18 mouse cellular contexts compared by ENCODE assay signal in genomic region chr5:117442157-117442765, GRCm38 (mm10). TPM values are rescaled to one million over a fixed set of nuclear protein-coding genes. Genes with fewer than 3 reads are reported as not detected.
A peak's percentile ranks its signal among the peaks of the same experiment; 100 is the strongest.
DNase-seq lines count a peak whose midpoint lies in the region; ATAC-seq lines count a peak whose summit lies in the region.
"Had no signal": no experiment of that assay in that cellular context is flagged by ENCODE, and none has a peak within 500 bp of the region (broad histone marks: within the 10 kb centered on the region; RNA-seq: fewer than 3 reads in every experiment).

No protein-coding gene starts in this region.

- H3K9me3 ChIP-seq in kidney, embryonic 14.5 days (ENCODE audit: control insufficient read depth, low read length), result no peaks in the 10 kb centered on the region
- H3K9me3 ChIP-seq in embryonic facial prominence, embryonic 14.5 days (ENCODE audit: control insufficient read depth, low read length), result no peaks in the 10 kb centered on the region
- H3K9me3 ChIP-seq in midbrain, embryonic 11.5 days (ENCODE audit: control insufficient read depth, low read length), result no peaks in the 10 kb centered on the region
- H3K9me3 ChIP-seq in neural tube, embryonic 14.5 days (ENCODE audit: control insufficient read depth, low read length), result no peaks in the 10 kb centered on the region
- H3K9me3 ChIP-seq: forebrain, embryonic 15.5 days had no signal

- H3K4me1 ChIP-seq in kidney, embryonic 14.5 days (ENCODE audit: control insufficient read depth, insufficient read depth, low read length), result no peaks in the 10 kb centered on the region
- no peaks in the 10 kb centered on the region; the same call in 1 of the 2 replicates for H3K4me1 ChIP-seq in embryonic facial prominence, embryonic 14.5 days (ENCODE audit: control insufficient read depth, insufficient read depth, low read length)
- peaks cover 14% of the 10 kb centered on the region for H3K4me1 ChIP-seq in midbrain, embryonic 11.5 days (ENCODE audit: control insufficient read depth, insufficient read depth, low read length)
- peaks cover 12% of the 10 kb centered on the region; the same call in 1 of the 2 replicates for H3K4me1 ChIP-seq in neural tube, embryonic 14.5 days (ENCODE audit: control insufficient read depth, insufficient read depth, low read length)

- no peak overlapping the region for H3K4me2 ChIP-seq in kidney, embryonic 14.5 days (replicated peaks; ENCODE audit: low read depth, low read length)
- no peak overlapping the region for H3K4me2 ChIP-seq in embryonic facial prominence, embryonic 14.5 days (ENCODE audit: low read depth, low read length)
- H3K4me2 ChIP-seq in midbrain, embryonic 11.5 days, result no peak overlapping the region
- no peak overlapping the region for H3K4me2 ChIP-seq in neural tube, embryonic 14.5 days (ENCODE audit: low read depth, low read length)

- WGBS in kidney, embryonic 14.5 days, result 89% methylated on average over 12 of the region's 12 CpGs
- WGBS in embryonic facial prominence, embryonic 14.5 days, result 69% methylated on average over 12 of the region's 12 CpGs
- 91% methylated on average over 12 of the region's 12 CpGs for WGBS in midbrain, embryonic 11.5 days
- 91% methylated on average over 12 of the region's 12 CpGs for WGBS in neural tube, embryonic 14.5 days

- peak; percentile 16 to 36 for DNase-seq in kidney, adult 8-10 months
- peak; percentile 25 for DNase-seq in embryonic facial prominence, embryonic 14.5 days (ENCODE audit: low spot score)
- DNase-seq in midbrain, embryonic 11.5 days (ENCODE audit: low spot score, missing footprints), result no peak
- no peak for DNase-seq in lung, postnatal 14 days
- no peak for DNase-seq in spleen, postnatal 14 days (ENCODE audit: low spot score in 2 of 2)
- DNase-seq: adrenal gland, postnatal 36 days; B cell, adult 2 months; gastrocnemius, postnatal 10 days; heart, postnatal 4 days; lung, postnatal 4 days; thymus, postnatal 25 days had no signal

- H3K36me3 ChIP-seq in kidney, embryonic 14.5 days (ENCODE audit: control insufficient read depth, insufficient read depth, low read length), result no peaks in the 10 kb centered on the region
- H3K36me3 ChIP-seq in embryonic facial prominence, embryonic 14.5 days (ENCODE audit: control insufficient read depth, insufficient read depth, low read length), result no peaks in the 10 kb centered on the region
- H3K36me3 ChIP-seq in midbrain, embryonic 11.5 days (ENCODE audit: control insufficient read depth, insufficient read depth, low read length), result no peaks in the 10 kb centered on the region
- H3K36me3 ChIP-seq in neural tube, embryonic 14.5 days (ENCODE audit: control insufficient read depth, insufficient read depth, low read length), result no peaks in the 10 kb centered on the region
- H3K36me3 ChIP-seq: forebrain, embryonic 15.5 days; G1E had no signal

- no peaks in the 10 kb centered on the region for H3K27me3 ChIP-seq in kidney, embryonic 14.5 days (ENCODE audit: control insufficient read depth, insufficient read depth, low read length)
- no peaks in the 10 kb centered on the region for H3K27me3 ChIP-seq in embryonic facial prominence, embryonic 14.5 days (replicated peaks; ENCODE audit: control insufficient read depth, insufficient read depth, low read length)
- no peaks in the 10 kb centered on the region for H3K27me3 ChIP-seq in midbrain, embryonic 11.5 days (ENCODE audit: control insufficient read depth, insufficient read depth, low read length)
- H3K27me3 ChIP-seq in neural tube, embryonic 14.5 days (ENCODE audit: control insufficient read depth, insufficient read depth, low read length), result no peaks in the 10 kb centered on the region
- H3K27me3 ChIP-seq: forebrain, embryonic 15.5 days had no signal

- H3K4me3 ChIP-seq in kidney, embryonic 14.5 days (ENCODE audit: low read length), result no peak overlapping the region
- H3K4me3 ChIP-seq in embryonic facial prominence, embryonic 14.5 days (ENCODE audit: low read depth, low read length), result no peak overlapping the region
- no peak overlapping the region for H3K4me3 ChIP-seq in midbrain, embryonic 11.5 days (ENCODE audit: low read depth, low read length)
- no peak overlapping the region for H3K4me3 ChIP-seq in neural tube, embryonic 14.5 days (ENCODE audit: low read depth, low read length)
- H3K4me3 ChIP-seq: forebrain, embryonic 15.5 days; myocyte had no signal

- no peak for ATAC-seq in kidney, embryonic 14.5 days (ENCODE audit: low FRiP score, low TSS enrichment)
- ATAC-seq in embryonic facial prominence, embryonic 14.5 days (ENCODE audit: low read depth), result no peak; the same call in 1 of the 2 replicates
- ATAC-seq in midbrain, embryonic 11.5 days (ENCODE audit: low FRiP score), result no peak
- no peak for ATAC-seq in neural tube, embryonic 14.5 days (ENCODE audit: low read depth)
- ATAC-seq: forebrain, embryonic 15.5 days had no signal

- H3K27ac ChIP-seq in kidney, embryonic 14.5 days (ENCODE audit: low read depth, low read length), result no peak overlapping the region
- no peak overlapping the region for H3K27ac ChIP-seq in embryonic facial prominence, embryonic 14.5 days (replicated peaks; ENCODE audit: low read depth, low read length)
- no peak overlapping the region; the same call in 1 of the 2 replicates for H3K27ac ChIP-seq in midbrain, embryonic 11.5 days (ENCODE audit: low read depth, low read length)
- H3K27ac ChIP-seq in neural tube, embryonic 14.5 days (ENCODE audit: low read depth, low read length), result 0 out of 2 replicates have a peak overlapping the region, but pooled peaks have one; percentile 55
- H3K27ac ChIP-seq: forebrain, embryonic 15.5 days; kidney, postnatal 0 days; liver, embryonic 14.5 days had no signal

- no peak overlapping the region for H3K9ac ChIP-seq in kidney, embryonic 14.5 days (ENCODE audit: low read depth, low read length)
- H3K9ac ChIP-seq in embryonic facial prominence, embryonic 14.5 days (ENCODE audit: low read depth, low read length), result no peak overlapping the region
- peak overlapping the region; percentile 39; the same call in 1 of the 2 replicates for H3K9ac ChIP-seq in midbrain, embryonic 11.5 days (ENCODE audit: low read length)
- no peak overlapping the region for H3K9ac ChIP-seq in neural tube, embryonic 14.5 days (replicated peaks; ENCODE audit: low read depth, low read length)
- H3K9ac ChIP-seq: forebrain, embryonic 15.5 days; liver, embryonic 14.5 days had no signal

RNA-seq across cellular contexts. Expression of gene Ksr2, which starts 28.5 kb away (rescaled TPM):
- polyA plus RNA-seq in kidney, embryonic 14.5 days (2014; fragmentation: Nextera tagmentation; extraction: Ambion mirVana), result 0.58 and 0.79 TPM in 2 replicates
- polyA plus RNA-seq in embryonic facial prominence, embryonic 14.5 days (2014; fragmentation: Nextera tagmentation; extraction: Ambion mirVana), result 0.33 and 0.81 TPM in 2 replicates
- 0.90 and 1.3 TPM in 2 replicates for polyA plus RNA-seq in midbrain, embryonic 11.5 days (2014; fragmentation: Nextera tagmentation; extraction: Ambion mirVana)
- 8.5 and 11.3 TPM in 2 replicates for polyA plus RNA-seq in neural tube, embryonic 14.5 days (2014; fragmentation: Nextera tagmentation; extraction: Ambion mirVana)
- polyA plus RNA-seq: G1E had no signal

RNA-seq across cellular contexts. Expression of gene Rfc5, which starts 53.4 kb away (rescaled TPM):
- polyA plus RNA-seq in kidney, embryonic 14.5 days (2014; fragmentation: Nextera tagmentation; extraction: Ambion mirVana), result 97.1 and 111 TPM in 2 replicates
- polyA plus RNA-seq in embryonic facial prominence, embryonic 14.5 days (2014; fragmentation: Nextera tagmentation; extraction: Ambion mirVana), result 61.9 and 69.1 TPM in 2 replicates
- 97.7 and 102 TPM in 2 replicates for polyA plus RNA-seq in midbrain, embryonic 11.5 days (2014; fragmentation: Nextera tagmentation; extraction: Ambion mirVana)
- polyA plus RNA-seq in neural tube, embryonic 14.5 days (2014; fragmentation: Nextera tagmentation; extraction: Ambion mirVana), result 23.8 and 26.7 TPM in 2 replicates

Comparison
In these comparisons a context has a peak if more than half of its experiments do, and no peak if none do; other contexts are left out.
1. DNase-seq: peak in kidney, adult 8-10 months (2 of 2) and embryonic facial prominence, embryonic 14.5 days (single experiment); none in midbrain, embryonic 11.5 days (single experiment), lung, postnatal 14 days (single experiment) and spleen, postnatal 14 days (0 of 2).